Mouse (Mus musculus): Measurements from ENCODE around the gene Mettl7a2.

- TF ChIP-seq CTCF (IDR thresholded peaks at IDR 0.05; ENCODE audit: extremely low read depth, insufficient read depth, low read length), result no peak
- no peak for TF ChIP-seq POLR2A (IDR thresholded peaks at IDR 0.05; ENCODE audit: extremely low read depth, insufficient read depth, low read length)
Measured at GRCm38 (mm10) chr15:100349496-100349895, 3.5 kb upstream of the Mettl7a2 start.
